Mouse (Mus musculus): ENCODE measurements around the gene Cep95.
"Not testable (repeated sequence)": the region's sequence is repeated elsewhere in the genome, so short reads cannot be mapped to it uniquely, and the experiment has no call there.

The Cep95 gene

GRCm38 (mm10) chr11:106777395-106777794 lies 11.7 kb upstream of the Cep95 start:
- no peak for DNase-seq

GRCm38 (mm10) chr11:106778132-106778531 lies 10.9 kb upstream of the Cep95 start:
- no peak for DNase-seq

- DNase-seq, result no peak
Observed at GRCm38 (mm10) chr11:106778589-106779387, 10.3 kb upstream of the Cep95 start.

- DNase-seq, result peak; percentile 94
Observed at GRCm38 (mm10) chr11:106779388-106780088, 9.5 kb upstream of the Cep95 start, which contains the start of gene Polg2. Gene Polg2 (minus strand): TSS chr11:106779537.

GRCm38 (mm10) chr11:106780089-106780425 lies 9.0 kb upstream of the Cep95 start:
- DNase-seq, result no peak

GRCm38 (mm10) chr11:106780590-106781220 lies 8.3 kb upstream of the Cep95 start:
- DNase-seq, result no peak

GRCm38 (mm10) chr11:106782271-106782670 lies 6.8 kb upstream of the Cep95 start:
- DNase-seq, result not testable (repeated sequence)

GRCm38 (mm10) chr11:106782841-106783764 lies 5.9 kb upstream of the Cep95 start:
- DNase-seq, result no peak

- DNase-seq, result no peak
Observed at GRCm38 (mm10) chr11:106784476-106784875, 4.6 kb upstream of the Cep95 start.

GRCm38 (mm10) chr11:106785043-106785442 lies 4.0 kb upstream of the Cep95 start:
- no peak for DNase-seq

GRCm38 (mm10) chr11:106787131-106788025 lies 1.7 kb upstream of the Cep95 start:
- DNase-seq, result peak; percentile 93

GRCm38 (mm10) chr11:106788026-106788774 lies 852 bp upstream of the Cep95 start:
- peak; percentile 100 for DNase-seq

GRCm38 (mm10) chr11:106789649-106790048 lies 597 bp downstream of the Cep95 start:
- no peak for DNase-seq

GRCm38 (mm10) chr11:106793846-106794245 lies 4.8 kb downstream of the Cep95 start:
- DNase-seq, result peak; percentile 17

GRCm38 (mm10) chr11:106795679-106796078 lies 6.6 kb downstream of the Cep95 start:
- DNase-seq, result no peak

- DNase-seq, result no peak
Observed at GRCm38 (mm10) chr11:106802069-106802627, 13.1 kb downstream of the Cep95 start.

GRCm38 (mm10) chr11:106807442-106807841 lies 18.4 kb downstream of the Cep95 start:
- not testable (repeated sequence) for DNase-seq

- no peak for DNase-seq
Observed at GRCm38 (mm10) chr11:106812410-106813136, 23.5 kb downstream of the Cep95 start.

GRCm38 (mm10) chr11:106814601-106815320 lies 25.7 kb downstream of the Cep95 start:
- DNase-seq, result no peak
